Mouse (Mus musculus): Measurements from ENCODE around the gene Slc12a7.

- TF ChIP-seq CTCF (IDR thresholded peaks at IDR 0.05; ENCODE audit: control insufficient read depth, insufficient read depth, insufficient replicate concordance, low read depth, low read length) (no peak), POLR2A (IDR thresholded peaks at IDR 0.05; ENCODE audit: control insufficient read depth, low read depth, low read length) (no peak)
Measured at GRCm38 (mm10) chr13:73684412-73684811, 48.5 kb upstream of the Slc12a7 start.

Data from testis, adult 2 months (tissue).